Mouse (Mus musculus): Measurements from ENCODE around the gene Dock1.

Gene Dock1

DNA sequence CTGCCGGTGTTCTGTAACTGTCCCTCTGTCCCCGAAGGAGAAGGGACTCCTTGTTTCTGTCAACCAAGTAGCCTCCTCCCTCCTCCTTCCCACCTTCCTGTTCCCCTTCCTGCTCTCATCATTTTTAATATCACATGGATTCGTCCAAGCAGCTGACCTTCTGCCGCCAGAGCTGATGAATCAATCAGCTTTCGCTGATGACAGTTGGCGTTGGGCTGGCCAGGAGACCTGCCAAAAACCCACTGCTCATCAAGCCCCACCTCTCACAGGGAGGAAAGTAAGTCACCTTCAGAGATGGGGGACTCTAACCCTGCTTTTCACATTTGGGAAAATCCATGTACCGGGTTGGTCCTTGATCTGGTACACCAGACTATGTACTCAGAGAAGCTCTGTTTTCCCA, 87.2 kb downstream of the Dock1 start:
- no peak for DNase-seq

DNA sequence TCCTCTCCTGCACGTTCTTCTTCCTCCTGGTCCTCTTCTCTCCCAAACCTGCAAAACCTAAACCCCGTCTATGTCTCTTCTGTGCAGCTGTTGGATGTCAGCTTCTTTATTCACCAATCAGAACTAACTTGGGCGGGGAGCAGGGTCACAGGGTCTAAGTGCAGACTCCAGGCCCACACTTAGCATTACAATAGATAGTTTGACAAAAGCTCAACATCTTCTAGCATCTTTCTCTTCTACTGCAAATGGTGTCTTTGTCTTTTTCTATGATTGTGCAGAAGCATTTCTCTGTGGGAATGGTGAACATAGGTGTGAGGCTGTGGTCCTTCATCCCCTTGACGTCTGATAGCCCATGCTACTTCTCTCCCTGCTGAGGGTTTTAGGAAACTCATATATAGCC, 91.3 kb downstream of the Dock1 start:
- no peak for DNase-seq

DNA sequence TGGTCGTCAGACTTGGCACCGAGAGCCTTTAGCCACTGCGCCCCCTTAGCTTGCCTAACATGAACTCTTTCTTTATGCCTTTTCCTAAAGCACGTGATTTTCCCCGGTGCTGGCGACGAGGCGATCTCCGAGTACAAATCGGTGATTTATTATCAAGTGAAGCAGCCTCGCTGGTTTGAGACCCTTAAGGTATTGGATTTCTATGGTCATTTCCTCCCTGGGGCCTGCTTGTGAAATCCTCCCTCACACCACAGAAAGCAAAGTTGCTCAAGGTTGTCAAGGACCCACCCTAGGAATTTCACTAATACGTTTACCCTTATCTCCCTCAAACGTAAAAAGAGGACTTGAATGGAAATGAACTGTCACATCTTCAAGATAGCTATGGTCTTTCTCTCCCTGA, 94.7 kb downstream of the Dock1 start:
- DNase-seq: no peak

DNA sequence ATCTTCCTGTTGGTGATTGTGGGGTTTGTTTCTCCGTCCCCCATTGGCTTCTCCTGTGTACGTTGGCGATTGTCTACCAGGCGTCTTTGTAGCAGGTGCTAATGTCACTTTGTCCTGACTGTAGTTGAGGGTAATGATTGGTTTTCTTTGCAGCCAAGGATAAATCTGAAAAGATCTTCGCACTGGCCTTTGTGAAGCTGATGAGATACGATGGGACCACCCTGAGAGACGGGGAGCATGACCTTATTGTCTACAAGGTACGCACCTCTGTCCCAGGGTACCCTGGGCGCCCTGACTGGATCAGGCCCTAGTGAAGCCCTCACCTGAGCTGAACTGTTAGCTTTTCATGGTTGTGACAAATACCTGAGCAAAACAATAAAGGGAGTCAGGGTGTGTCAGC, 100.9 kb downstream of the Dock1 start:
- DNase-seq: no peak

DNA sequence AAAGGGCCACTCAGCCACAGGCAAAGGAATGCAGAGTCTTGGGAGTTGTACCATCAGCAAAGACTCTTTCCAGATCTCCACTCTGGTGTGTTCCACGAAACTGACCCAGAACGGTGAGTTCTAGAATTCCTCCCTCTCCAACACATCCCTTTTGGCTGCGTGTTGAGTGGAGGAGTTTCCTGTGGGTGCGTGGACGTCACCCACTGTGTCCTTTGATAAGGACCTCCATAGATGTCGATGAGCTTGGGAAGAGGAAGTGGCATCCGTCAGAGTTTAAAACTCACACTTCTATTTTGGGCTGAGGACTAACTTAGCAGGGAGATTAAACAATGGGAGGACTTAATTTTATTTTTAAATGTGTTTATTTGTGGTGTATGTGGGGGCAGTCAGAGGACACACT, 101.9 kb downstream of the Dock1 start:
- DNase-seq: no peak

DNA sequence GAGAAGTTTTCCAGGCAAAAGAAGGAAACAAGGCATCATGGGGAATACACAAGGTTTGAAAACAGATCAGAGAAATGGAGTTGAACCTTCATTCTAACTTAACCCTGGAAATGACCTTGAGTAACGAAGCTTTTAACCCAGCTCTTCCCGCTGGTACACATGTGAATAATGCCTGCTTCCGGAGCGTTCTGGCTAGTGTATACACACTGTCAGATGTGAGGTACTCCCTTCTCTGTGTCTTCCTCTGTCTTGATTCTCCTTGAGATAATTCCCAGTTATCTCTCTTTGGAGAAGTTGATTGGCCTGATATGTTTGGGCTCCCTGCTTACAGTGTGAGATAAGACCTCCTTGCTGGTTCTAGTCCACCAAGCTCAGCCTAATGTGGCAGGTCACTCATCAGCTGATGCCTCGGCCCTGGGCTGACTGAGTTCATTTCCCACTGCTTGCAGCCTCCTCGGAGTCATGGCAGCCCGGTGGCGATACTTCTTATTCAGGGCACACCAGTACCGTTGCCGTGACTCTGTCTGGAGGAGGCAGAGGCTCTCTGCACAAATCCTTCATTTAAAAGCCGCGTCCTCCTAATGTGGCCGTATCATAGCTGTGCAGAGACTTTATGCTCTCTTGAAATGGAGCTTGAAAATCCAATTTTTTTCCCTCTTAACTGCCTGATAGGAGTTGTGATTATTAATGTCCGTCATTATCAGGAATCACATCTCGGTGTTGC, 102.6 kb downstream of the Dock1 start:
- DNase-seq: no peak

DNA sequence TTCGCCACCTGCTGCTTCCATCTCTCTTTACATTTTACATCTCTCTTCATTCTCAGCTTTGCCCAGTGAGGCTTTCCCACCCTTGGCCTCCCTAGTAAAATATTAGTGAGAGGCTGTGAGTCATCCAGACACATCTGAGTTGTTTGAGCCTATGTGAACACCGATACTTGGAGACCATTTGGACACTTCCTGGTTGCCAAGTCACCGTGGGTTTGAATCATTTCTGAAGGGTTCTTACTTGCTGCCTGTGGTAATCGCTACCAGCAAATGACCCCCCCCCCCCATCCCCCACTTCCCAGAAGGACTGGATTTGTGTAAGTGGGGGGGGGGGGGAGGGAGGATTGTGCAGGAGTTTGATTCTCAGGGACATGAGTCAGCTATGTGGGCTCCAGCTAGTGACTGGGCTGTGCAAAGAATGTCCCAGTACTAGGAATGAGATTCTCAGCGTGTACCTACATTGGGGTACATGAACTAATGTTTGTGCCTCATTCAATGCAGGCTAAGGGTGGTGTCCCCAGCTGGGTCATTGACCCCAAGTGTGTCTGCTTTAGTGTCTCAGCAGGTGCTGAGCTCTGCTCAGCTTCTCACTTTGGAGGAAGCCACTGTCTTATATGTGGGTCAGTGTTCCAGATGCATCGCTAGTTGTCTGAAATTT, 103.4 kb downstream of the Dock1 start:
- DNase-seq: peak; percentile 39

DNA sequence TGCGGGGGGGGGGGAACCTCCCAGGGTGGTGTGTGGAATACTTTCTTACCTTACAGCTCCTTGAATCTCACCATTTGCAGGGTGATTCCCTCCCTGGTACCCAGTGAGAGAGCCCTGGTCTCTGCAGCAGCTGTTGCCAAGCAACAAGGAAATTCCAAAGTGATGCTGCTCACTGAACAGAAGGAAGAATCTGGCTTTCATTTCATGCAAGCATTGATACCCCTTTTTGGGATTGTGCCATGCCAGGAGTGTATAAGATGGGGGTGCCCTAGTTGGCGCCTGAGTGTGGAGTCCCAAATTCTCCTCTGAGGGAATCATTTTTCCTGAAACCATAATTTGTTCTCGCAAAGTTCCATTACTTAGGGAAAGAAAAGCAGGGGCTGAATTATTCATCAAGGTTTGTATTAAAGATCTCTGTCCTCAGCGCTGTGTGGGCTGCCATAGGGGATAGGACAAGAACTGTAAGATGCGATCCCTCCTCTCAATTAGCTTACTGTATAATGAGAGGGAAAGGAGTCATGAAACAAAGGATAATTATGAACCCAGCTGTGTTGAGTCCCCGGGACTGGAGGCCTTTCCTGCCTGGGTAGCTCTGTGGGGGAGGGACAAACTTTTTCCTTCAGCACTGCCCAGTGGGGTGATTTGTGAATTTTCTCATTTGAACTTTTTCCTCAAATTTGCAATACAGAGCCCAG, 104.2 kb downstream of the Dock1 start:
- DNase-seq: peak; percentile 63

DNA sequence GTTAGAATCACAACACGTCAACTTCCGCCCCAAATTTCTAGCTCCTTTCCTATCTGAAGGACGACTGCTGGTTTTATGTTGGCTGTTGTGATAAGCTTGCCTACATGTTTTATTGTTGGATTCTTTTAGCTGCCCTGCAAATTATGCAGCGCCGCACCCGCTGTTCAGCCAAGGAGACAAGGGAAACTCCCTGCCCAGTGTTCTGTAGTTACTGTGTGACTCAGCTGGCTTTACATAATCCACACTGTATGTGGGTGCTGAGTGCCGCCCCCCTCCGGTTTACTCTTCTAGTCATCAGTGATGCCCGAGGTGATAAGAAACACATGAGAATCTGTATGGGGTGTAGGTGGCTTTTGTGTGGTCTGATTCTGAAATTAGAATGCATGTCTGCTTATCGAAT, 105.2 kb downstream of the Dock1 start:
- DNase-seq: peak; percentile 87

DNA sequence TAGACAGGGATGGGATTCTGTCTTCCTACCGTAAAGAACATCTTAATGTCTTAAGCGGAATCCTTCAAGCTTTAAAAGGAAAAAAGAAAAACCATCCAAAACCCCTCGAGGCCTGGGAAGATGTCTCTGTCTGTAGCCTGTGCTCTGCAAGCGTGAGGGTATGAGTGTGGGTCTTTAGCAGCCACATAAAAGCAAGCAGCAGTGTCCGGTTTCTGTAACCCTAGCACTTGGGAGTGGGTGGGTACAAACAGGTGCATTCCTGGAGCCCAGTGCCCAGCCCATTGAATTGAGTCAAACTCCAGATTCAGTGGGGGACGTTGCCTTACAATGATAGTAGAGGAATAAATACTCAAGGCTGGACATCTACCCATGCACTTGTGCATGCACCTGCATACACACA, 105.9 kb downstream of the Dock1 start:
- DNase-seq: no peak

DNA sequence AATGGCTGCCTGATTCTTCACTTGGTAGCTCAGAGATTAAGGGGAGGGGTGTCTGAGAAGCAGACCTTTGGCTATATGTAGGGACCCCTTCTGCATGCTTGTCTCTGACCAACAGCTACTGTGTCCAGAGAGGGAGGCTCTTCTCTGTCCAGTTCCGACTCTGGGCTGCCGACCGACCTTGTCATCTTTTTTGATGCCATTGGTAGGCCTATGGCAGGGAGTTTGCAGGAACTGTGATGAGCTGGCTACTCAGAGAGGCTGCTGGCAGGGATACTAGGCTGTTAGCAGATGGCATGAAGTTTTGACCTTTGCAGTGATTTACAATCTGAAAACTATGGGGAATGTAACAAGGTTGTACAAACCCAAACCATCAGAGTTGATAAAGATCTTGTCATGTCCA, 109.3 kb downstream of the Dock1 start:
- DNase-seq: no peak

DNA sequence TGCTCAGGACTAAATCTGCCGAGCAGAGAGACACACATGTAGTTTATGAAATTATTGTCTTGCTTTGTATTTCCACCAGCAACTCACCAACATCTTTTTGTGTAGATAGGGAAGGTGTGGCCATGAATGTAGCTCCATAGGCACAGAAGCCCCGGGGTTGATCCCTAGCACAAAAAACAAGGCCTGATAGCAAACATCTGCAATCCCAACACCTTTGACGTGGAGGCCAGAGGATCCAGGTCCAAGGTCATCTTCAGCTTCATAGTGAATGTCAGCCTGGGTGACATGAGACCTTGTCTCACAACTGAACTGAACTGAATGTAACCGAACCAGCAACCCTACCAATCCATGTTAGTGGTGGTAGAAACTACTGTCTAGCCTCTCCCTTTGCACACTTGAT, 116.7 kb downstream of the Dock1 start:
- DNase-seq: no peak

DNA sequence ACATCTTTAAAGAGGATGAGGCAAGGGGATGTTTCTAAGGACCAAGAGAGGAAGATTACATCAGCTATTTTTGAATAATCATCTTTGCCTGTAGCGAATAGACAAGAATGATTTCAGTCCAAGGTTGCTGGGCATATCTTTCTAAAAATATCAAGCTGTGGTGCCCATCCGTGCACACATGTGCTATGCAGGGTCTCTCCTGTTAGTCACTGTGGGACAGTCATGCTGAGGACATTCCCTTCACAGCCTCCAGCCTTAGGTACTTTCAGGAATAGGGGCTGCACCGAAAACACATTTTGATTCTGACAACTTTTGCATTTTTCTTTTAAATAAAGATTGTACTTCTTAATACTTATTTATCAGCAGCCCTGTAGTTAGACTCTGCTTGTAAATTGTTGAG, 124.4 kb downstream of the Dock1 start:
- DNase-seq: no peak

DNA sequence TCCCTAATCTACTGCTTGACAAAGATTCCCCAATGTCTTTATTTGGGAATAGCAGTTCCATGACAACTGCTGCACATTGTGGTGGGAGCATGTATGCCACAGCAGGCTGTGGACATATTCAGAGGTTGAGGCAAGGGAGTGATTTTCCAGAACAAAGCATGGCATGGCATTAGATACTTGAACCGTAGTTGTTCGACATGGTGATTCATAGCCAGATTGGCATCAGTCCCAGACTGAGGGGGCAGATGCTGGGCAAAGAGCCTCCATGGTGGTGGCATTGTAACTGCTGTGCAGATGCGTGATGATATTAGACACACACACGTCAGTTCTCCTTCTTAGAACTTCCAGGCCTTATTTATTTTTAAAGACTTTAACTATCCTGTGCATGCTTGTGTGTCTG, 129.6 kb downstream of the Dock1 start:
- DNase-seq: peak; percentile 55

DNA sequence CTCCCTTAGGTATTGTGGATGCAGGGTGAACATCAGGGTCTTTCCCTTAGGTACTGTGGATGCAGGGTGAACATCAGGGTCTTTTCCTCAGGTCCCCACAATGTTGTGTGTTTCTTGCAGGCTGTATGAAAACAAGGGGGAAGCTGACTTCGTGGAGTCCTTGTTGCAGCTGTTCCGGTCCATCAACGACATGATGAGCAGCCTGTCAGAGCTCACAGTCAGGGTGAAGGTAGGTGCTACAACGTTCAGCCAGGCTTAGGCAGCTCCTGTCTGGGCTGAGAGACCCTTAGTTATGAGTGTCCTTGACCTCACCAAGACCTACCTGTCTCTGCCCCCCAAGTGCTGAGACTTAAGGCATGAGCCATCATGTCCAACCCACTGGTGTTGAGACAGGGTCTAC, 134.0 kb downstream of the Dock1 start:
- DNase-seq: no peak

DNA sequence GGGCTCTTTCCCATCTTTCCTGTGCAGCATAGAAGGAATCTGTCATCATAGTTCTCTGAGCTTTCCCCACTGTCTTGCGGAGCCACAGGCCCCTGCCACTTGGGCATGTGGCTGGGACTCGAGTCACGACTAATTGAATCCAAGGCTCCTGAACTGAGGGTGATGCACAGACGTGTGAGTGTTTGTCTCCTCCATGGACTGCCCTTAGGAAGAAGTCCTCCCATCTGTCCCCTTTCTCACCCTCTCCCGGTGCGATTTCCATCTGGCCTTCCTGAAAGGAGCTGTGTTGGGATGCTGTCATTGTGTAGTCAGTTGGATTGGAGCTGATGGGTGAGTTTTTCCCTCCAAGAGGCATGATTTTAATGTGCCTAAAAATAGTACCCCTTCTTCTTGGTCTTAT, 136.3 kb downstream of the Dock1 start:
- DNase-seq: no peak

DNA sequence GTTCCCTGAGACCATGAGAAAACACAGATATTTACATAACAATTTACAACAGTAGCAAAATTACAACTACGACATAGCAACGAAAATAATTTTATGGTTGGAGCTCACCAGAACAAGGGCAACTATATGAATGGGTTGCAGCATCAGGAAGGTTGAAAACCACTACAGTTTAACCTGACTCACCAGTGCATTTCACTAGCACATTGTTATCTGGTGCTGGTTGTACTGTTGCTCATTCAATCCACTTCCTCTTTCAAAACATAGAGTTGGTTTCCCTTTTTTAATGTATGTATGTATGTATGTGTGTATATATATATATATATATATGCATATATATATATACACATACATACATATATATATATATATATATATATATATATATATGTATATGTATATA, 138.0 kb downstream of the Dock1 start:
- no peak for DNase-seq

DNA sequence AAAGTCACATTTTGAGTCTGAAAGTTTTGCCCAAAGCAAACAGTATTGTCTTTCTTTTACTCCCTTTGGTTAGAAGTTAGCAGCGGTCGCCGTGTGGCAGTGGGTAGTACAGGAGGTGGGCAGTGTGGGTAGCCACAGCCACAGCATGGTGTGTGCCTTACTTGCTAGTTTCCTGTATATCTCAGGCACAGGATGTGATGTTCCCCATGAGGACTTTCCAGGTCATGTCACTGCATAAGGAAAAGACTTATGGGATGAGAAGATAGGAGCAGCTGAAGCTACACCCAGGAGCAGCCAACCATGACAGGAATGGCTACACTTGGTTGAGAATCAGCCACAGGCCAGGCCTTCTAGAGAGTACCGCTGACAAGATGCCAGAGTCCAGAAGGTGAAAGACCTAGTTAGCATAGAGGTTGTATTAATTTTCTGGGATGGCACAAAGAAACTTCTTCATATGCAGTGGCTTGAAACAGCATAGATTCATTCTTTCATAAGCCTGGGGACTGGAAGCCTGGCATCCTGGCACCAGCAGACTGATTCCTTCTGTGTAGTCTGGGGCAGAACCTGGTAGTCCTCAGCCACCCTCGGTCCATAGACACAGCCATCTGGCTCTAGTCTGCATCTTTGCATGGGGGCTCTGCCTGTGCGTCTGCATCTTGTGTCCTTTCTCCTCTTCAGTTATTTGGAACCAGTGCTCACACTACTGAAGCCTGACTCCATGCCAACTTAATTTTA, 139.0 kb downstream of the Dock1 start:
- DNase-seq: no peak

DNA sequence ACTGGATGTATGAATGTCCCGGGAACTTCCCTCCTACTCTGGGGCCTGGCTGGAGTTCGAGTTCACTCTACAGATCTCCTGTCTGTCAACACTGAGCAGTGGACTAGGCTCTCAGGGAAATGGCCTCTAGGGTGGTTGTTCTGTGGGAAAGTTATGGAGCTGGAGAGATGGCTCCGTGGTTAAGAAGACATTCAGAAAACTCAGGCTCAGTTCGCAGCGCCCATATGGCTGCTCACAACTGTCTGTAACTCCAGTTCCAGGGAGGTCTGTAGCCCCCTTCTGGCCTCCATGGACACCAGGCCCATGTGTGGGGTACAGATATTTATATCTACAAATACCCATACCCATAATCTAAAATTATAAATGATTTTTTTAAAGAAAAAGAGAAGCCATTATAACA, 148.0 kb downstream of the Dock1 start:
- DNase-seq: no peak

DNA sequence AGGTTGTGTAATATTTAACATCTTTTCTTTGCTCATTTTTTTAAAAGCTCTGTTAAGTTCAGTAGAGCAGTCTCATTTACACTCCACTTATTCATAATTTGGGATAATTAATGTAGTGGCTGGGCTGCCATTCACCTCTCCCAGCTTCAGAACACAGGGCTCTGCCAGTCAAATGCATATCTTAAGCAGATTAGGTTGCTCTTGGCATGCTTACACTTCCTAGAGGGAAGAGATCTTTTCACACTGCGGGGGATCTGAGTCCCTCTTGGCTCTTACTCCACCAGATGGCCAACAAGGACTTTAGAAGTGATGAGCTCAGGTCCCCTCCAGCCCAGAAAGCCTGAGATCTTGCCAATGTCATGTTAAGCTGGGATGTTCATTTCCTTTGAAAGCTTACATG, 150.8 kb downstream of the Dock1 start:
- DNase-seq: no peak

DNA sequence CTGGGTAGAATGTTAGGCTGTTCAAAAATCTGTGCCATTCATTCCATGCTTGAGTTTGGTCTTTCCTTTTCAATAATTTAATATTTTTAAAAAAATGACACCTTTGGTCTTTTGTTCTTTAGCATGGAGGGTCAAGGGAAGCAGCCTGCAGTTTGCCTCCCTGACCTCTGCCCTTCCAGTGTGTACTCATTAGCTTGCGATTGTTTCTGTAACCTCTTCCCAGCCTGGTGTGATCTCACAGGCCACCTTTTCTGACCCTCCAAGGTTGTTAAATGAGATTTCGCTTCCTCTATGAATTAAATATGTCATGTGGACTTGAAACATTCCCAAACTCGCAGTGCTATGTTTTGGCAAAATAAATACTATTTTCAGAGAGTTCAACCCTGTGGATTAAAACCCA, 151.6 kb downstream of the Dock1 start:
- no peak for DNase-seq

DNA sequence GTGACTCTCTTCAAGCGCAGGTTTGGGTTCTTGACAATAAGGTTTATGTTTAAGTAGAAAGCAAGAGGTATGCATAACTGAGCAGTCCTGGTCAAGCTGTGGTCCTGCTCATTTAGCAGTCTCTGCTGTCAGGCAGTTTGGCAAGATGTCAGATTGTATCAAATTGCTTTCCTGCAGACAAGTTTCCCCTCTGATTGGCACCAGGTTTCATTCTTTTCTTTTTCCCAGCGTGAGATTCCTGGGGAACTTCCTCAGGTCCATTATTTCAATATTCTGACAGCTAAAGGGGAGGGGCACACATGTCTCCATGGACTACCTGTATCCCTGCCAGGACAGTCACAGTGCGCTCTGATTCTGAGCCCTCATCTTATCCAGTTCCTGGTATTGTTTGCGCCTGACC, 153.4 kb downstream of the Dock1 start:
- DNase-seq: no peak

DNA sequence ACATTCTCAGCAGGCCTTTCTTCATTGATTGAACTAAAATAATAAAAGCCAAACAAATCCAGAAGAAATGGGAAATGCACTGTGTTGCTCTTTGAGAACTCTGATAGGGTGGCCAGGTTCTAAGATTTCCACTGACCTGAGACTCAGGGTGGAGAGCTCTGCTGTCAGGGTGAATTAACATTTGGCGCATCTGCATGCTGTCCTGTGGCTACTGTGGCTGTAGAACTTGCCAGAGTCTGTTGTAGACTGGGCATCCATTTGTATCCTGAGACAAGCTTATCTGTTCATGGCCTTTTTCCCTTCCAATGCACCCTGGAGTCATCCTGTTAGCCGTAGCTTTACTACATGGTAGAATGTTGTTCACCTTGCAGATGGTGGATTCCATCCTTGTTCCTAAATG, 169.6 kb downstream of the Dock1 start:
- DNase-seq: no peak

DNA sequence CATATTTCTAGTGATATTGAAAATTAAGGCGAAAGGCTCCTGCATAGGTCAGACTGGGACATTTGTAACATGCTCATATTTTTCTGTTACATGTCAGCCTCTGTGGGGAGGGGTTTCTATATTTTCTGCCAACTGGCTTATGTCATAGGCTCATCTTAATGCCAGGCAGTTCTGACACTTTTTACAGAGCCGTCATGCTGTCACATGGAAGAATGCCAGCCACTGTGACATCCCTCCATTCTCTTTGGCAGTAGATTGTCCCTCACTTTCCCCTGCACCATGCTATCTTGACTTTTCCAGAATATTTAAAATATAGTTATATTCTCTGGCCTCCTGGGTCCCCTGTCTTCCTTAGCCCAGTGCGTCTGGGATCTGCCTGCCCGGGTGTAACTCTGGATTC, 172.3 kb downstream of the Dock1 start:
- DNase-seq: no peak

Data from right cerebral cortex, adult 18-20 months (tissue).